In the genomic region with DNA sequence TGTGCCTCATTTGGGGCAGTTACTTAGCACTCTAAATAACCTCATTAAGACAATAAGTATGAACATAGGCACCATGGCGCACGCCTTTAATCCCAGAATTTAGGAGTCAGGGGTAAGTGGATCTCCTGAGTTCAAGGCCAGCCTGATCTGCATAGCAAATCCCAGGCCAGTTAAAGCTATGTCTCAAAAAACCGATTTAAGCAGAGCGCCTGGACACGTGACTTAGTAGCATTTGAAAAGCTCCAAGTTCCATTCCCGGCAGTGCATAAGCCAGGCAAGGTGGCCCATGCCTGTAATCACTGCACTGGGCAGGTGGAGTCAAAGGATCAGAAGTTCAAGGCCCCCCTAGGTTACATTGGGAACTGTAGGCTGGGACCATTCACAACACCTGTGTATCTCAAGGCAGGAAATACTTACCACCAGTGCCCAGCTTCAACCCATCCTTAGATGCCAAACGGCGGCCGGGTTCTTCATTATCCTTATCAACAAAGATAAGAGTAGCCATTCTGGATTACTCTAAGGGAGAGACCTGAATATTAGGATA, we compare ENCODE assay signal across 8 mouse cellular contexts. TPM values are rescaled to one million over a fixed set of nuclear protein-coding genes. Genes with fewer than 3 reads are reported as not detected.
A peak's percentile ranks its signal among the peaks of the same experiment; 100 is the strongest.
DNase-seq lines count a peak whose midpoint lies in the region; ATAC-seq and TF ChIP-seq lines count a peak whose summit lies in the region.

No protein-coding gene starts in this region.

- H3K4me2 ChIP-seq in heart, embryonic 16.5 days (ENCODE audit: low read depth, low read length), result peak overlapping the region; percentile 74
- peak overlapping the region; percentile 79 for H3K4me2 ChIP-seq in liver, embryonic 15.5 days

- intact Hi-C loops in heart, adult 2 months (cut with DNase I), result no loop called here
- intact Hi-C loops in heart, postnatal 10 days (cut with DNase I), result no loop called here

- peaks cover 2% of the 10 kb centered on the region; the same call in 1 of the 2 replicates for H3K79me2 ChIP-seq in heart, adult 2 months (replicated peaks; ENCODE audit: control insufficient read depth, insufficient read depth, low read length)

- no peak for DNase-seq in heart, adult 2 months
- DNase-seq in heart, postnatal 10 days, result no peak
- no peak for DNase-seq in spleen, postnatal 14 days (ENCODE audit: low spot score in 2 of 2)
- no peak for DNase-seq in thymus, postnatal 14 days
- DNase-seq in layer of hippocampus, adult 9-11 months, result no peak

- no peak overlapping the region for H3K27ac ChIP-seq in heart, adult 2 months
- no peak overlapping the region for H3K27ac ChIP-seq in heart, embryonic 16.5 days (ENCODE audit: low read length)
- no peak overlapping the region for H3K27ac ChIP-seq in liver, embryonic 15.5 days (replicated peaks)

- H3K9me3 ChIP-seq in E14TG2a.4 (ENCODE audit: low read length), result peaks cover 15% of the 10 kb centered on the region
- H3K9me3 ChIP-seq in heart, embryonic 16.5 days (replicated peaks; ENCODE audit: control insufficient read depth, low read length), result no peaks in the 10 kb centered on the region; the same call in 1 of the 2 replicates
- H3K9me3 ChIP-seq in liver, embryonic 15.5 days (replicated peaks), result no peaks in the 10 kb centered on the region

- peaks cover 12% of the 10 kb centered on the region for H3K4me1 ChIP-seq in heart, adult 2 months (ENCODE audit: control insufficient read depth, insufficient read depth, low read length)
- H3K4me1 ChIP-seq in E14TG2a.4 (replicated peaks; ENCODE audit: low read depth, low read length), result peaks cover 13% of the 10 kb centered on the region
- H3K4me1 ChIP-seq in heart, embryonic 16.5 days (ENCODE audit: control insufficient read depth, insufficient read depth, low read length), result peaks cover 10% of the 10 kb centered on the region
- peaks cover 15% of the 10 kb centered on the region for H3K4me1 ChIP-seq in liver, embryonic 15.5 days (replicated peaks)

- H3K36me3 ChIP-seq in heart, adult 2 months (ENCODE audit: control insufficient read depth, insufficient read depth, low read length), result peaks cover 12% of the 10 kb centered on the region
- H3K36me3 ChIP-seq in E14TG2a.4 (ENCODE audit: insufficient read depth, low read length), result peaks cover 41% of the 10 kb centered on the region
- peaks cover 19% of the 10 kb centered on the region for H3K36me3 ChIP-seq in heart, embryonic 16.5 days (ENCODE audit: control insufficient read depth, insufficient read depth)
- H3K36me3 ChIP-seq in liver, embryonic 15.5 days (replicated peaks), result 0 out of 2 replicates have a peak, but pooled peaks cover 6% of the 10 kb centered on the region

- H3K9ac ChIP-seq in heart, adult 2 months (ENCODE audit: low read depth, low read length), result peak overlapping the region; percentile 94
- H3K9ac ChIP-seq in heart, embryonic 16.5 days (ENCODE audit: low read length), result peak overlapping the region; percentile 88
- H3K9ac ChIP-seq in liver, embryonic 15.5 days, result peak overlapping the region; percentile 84; the same call in 1 of the 2 replicates

- TF ChIP-seq EP300 in heart, adult 2 months (IDR thresholded peaks at IDR 0.05; ENCODE audit: insufficient read depth, low read depth, low read length), result no peak

- no peak for TF ChIP-seq CTCF in heart, adult 2 months (IDR thresholded peaks at IDR 0.05)
- TF ChIP-seq CTCF in E14TG2a.4 (conservative IDR thresholded peaks at IDR 0.05; ENCODE audit: low read length), result no peak

- no peaks in the 10 kb centered on the region for H3K27me3 ChIP-seq in heart, adult 2 months (ENCODE audit: control insufficient read depth, insufficient read depth, low read length)
- H3K27me3 ChIP-seq in E14TG2a.4 (ENCODE audit: insufficient read depth, low read length), result no peaks in the 10 kb centered on the region
- no peaks in the 10 kb centered on the region for H3K27me3 ChIP-seq in heart, embryonic 16.5 days (ENCODE audit: control insufficient read depth, insufficient read depth, low read length)
- no peaks in the 10 kb centered on the region for H3K27me3 ChIP-seq in liver, embryonic 15.5 days

- peak overlapping the region; percentile 78 for H3K4me3 ChIP-seq in heart, adult 2 months
- H3K4me3 ChIP-seq in E14TG2a.4 (replicated peaks; ENCODE audit: low read length), result peak overlapping the region; percentile 76
- H3K4me3 ChIP-seq in heart, embryonic 16.5 days (ENCODE audit: low read length), result peak overlapping the region; percentile 84
- H3K4me3 ChIP-seq in liver, embryonic 15.5 days (replicated peaks), result peak overlapping the region; percentile 73

- 68% methylated on average over 9 of the region's 9 CpGs for WGBS in heart, adult 2 months
- WGBS in heart, embryonic 16.5 days, result 66% methylated on average over 9 of the region's 9 CpGs
- 73% methylated on average over 9 of the region's 9 CpGs for WGBS in liver, embryonic 15.5 days (ENCODE audit: insufficient replicate concordance)

- no peak for ATAC-seq in heart, embryonic 16.5 days (replicated peaks; ENCODE audit: extremely low read depth, insufficient read depth, low FRiP score)
- ATAC-seq in liver, embryonic 15.5 days (ENCODE audit: insufficient read depth), result no peak

- TF ChIP-seq POLR2A in heart, adult 2 months (IDR thresholded peaks at IDR 0.05; ENCODE audit: insufficient read depth, low read depth, low read length), result no peak

RNA-seq across cellular contexts. Expression of a gene that starts 0.8 kb away (rescaled TPM):
- 10 to 100 TPM; 74.8 to 84.5 TPM for total RNA-seq in heart, adult 2 months (2021)
- 55.5 and 80.9 TPM in 2 replicates for polyA plus RNA-seq in heart, adult 2 months (2012; rRNA removed)
- 10 to 100 TPM; 64.1 to 70.3 TPM for total RNA-seq in heart, postnatal 10 days (2021)
- 110 and 121 TPM in 2 replicates for polyA plus RNA-seq in heart, embryonic 16.5 days (2015; fragmentation: Nextera tagmentation; extraction: Ambion mirVana)
- polyA plus RNA-seq in liver, embryonic 15.5 days (2015; fragmentation: Nextera tagmentation; extraction: Ambion mirVana), result 40.7 and 42.7 TPM in 2 replicates

RNA-seq across cellular contexts. Expression of a gene that starts 8.3 kb away (rescaled TPM):
- 10 to 100 TPM; 27.2 to 27.8 TPM for total RNA-seq in heart, adult 2 months (2021)
- 3.8 and 4.7 TPM in 2 replicates for polyA plus RNA-seq in heart, adult 2 months (2012; rRNA removed)
- 10 to 100 TPM; 29.5 to 31.4 TPM for total RNA-seq in heart, postnatal 10 days (2021)
- polyA plus RNA-seq in heart, embryonic 16.5 days (2015; fragmentation: Nextera tagmentation; extraction: Ambion mirVana), result 37.6 and 40.5 TPM in 2 replicates
- 21.9 and 24.5 TPM in 2 replicates for polyA plus RNA-seq in liver, embryonic 15.5 days (2015; fragmentation: Nextera tagmentation; extraction: Ambion mirVana)

RNA-seq across cellular contexts. Expression of a gene that starts 48.8 kb away (rescaled TPM):
- total RNA-seq in heart, adult 2 months (2021), result 1 to 10 TPM; 4.7 to 5.3 TPM
- polyA plus RNA-seq in heart, adult 2 months (2012; rRNA removed), result 7.8 and 10.8 TPM in 2 replicates
- 10 to 100 TPM; 15.4 to 15.8 TPM for total RNA-seq in heart, postnatal 10 days (2021)
- 6.2 and 6.3 TPM in 2 replicates for polyA plus RNA-seq in heart, embryonic 16.5 days (2015; fragmentation: Nextera tagmentation; extraction: Ambion mirVana)
- polyA plus RNA-seq in liver, embryonic 15.5 days (2015; fragmentation: Nextera tagmentation; extraction: Ambion mirVana), result 0.75 and 0.78 TPM in 2 replicates
